Mouse (Mus musculus) small intestine, adult 2 months (tissue): ENCODE measurements around the gene Asic2.

ENCODE experiments used
- CTCF ChIP-seq: fragments of 200-500 bp; IDR thresholded peaks from 2 replicates; pipeline ENCODE4 v1.5.1; 2012; ENCODE audit warnings: low read depth, mild to moderate bottlenecking, control low read depth, inconsistent platforms, low read length, moderate library complexity, mixed read lengths; ENCODE audit not compliant: insufficient replicate concordance, insufficient read length; ENCODE audit errors: extremely low read depth
- POLR2A ChIP-seq: fragments of 200-500 bp; IDR thresholded peaks from 2 replicates; pipeline ENCODE4 v1.6.1; 2012; ENCODE audit warnings: low read depth, mild to moderate bottlenecking, control low read depth, inconsistent platforms, low read length, moderate library complexity

GRCm38 (mm10) chr11:81926393-81926792 is 41.9 kb downstream of the Asic2 start:
- TF ChIP-seq CTCF (no peak), POLR2A (no peak)
